Mouse (Mus musculus) heart, adult 18-20 months (tissue): ENCODE measurements at regions not wholly inside any gene's neighbourhood (a gene's known extent, or its start where the extent isn't known, plus 50 kb on each side); places are given as distances from the start of the nearest gene placed in this dataset.
"Not testable (repeated sequence)": the region's sequence is repeated elsewhere in the genome, so short reads cannot be mapped to it uniquely, and the experiment has no call there.

Experiments used
- DNase-seq, 2 experiments: peaks; one replicate each; pipeline ENCODE4 v3.0.0; 2021 to 2022; ENCODE audit warnings: mixed read lengths in 1 of 2

- not testable (repeated sequence) for DNase-seq
These were observed 1385.4 kb upstream of the 1700008P02Rik start for GRCm38 (mm10) chr3:8005684-8006083.

- DNase-seq = no peak
These were observed 1384.0 kb upstream of the 1700008P02Rik start for GRCm38 (mm10) chr3:8004271-8004670.

GRCm38 (mm10) chr3:8001027-8001426, 1380.8 kb upstream of the 1700008P02Rik start:
- no peak for DNase-seq

- no peak for DNase-seq
These were observed 1372.1 kb upstream of the 1700008P02Rik start for GRCm38 (mm10) chr3:7992322-7992721.

- DNase-seq = no peak
These were observed 1353.0 kb upstream of the 1700008P02Rik start for GRCm38 (mm10) chr3:7973287-7973686.

GRCm38 (mm10) chr3:7953911-7954310, 1333.7 kb upstream of the 1700008P02Rik start:
- DNase-seq = no peak

GRCm38 (mm10) chr3:7943646-7944381, 1323.6 kb upstream of the 1700008P02Rik start:
- no peak for DNase-seq
